Mouse (Mus musculus): ENCODE results near the gene Gpx4. TPM values are rescaled to one million over a fixed set of nuclear protein-coding genes. Genes with fewer than 3 reads are reported as not detected.

Gpx4 gene
- total RNA-seq, 2 experiments from 2014 or later: 631 to 739 TPM

DNA sequence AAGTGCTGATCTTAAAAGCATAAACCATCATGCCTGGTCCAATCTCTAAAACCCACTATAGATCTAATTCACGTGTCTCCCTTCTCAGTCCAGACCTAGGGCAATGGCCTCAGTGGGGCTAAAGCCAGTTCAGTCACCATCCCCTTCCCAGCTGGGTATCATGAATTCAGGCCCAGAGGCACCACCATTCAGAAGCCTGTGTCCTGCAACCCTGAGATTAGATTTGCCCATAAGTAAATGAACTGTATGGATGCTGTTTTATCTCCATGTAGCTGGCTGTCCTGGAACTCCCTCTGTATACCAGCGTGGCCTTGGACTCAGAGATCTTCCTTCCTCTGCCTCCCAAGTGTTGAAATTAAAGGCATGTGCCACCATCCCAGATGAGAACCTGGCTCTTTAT is 56.1 kb downstream of the Gpx4 start:
- no peak for DNase-seq (ENCODE audit: low spot score)

DNA sequence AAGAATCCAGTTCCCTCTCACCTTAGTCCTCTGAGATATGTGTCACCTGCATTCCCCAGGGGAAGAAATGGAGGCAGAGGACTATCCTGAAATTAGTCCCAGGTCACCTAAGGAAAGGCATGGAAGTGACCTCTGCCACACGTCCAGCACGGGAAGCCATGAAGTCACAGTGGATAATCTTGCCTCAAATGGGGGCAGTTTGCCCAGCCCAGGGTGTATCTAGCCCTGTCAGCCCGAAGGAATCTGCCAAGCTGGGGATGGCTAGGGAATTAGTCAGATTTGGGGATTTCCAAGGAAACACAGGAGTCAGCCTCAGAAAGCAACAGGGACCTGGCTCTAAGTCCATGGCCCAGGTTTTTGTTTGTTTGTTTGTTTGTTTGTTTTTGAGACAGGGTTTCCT is 57.2 kb downstream of the Gpx4 start:
- no peak for DNase-seq (ENCODE audit: low spot score)

GRCm38 (mm10) chr10:80105460-80105859 is 58.5 kb downstream of the Gpx4 start, which contains the start of gene Sbno2:
TSS of gene Sbno2 (minus strand) at chr10:80105571.
- no peak for DNase-seq (ENCODE audit: low spot score)

GRCm38 (mm10) chr10:80105926-80106325 is 59.0 kb downstream of the Gpx4 start:
- DNase-seq (ENCODE audit: low spot score): no peak

Other genes starting within 250 kb of the Gpx4 start
- under 1 TPM in 1 of 2 experiments, not detected in 1; 0.40 TPM for gene Misp, start 226.2 kb upstream of the Gpx4 start, total RNA-seq (2021)
- 10 to 100 TPM; 12.7 to 22.7 TPM for gene Ptbp1, start 192.7 kb upstream of the Gpx4 start, total RNA-seq (2021)
- gene Prtn3, start 172.7 kb upstream of the Gpx4 start, total RNA-seq (2021): not detected
- gene Plppr3, start 172.5 kb upstream of the Gpx4 start, total RNA-seq (2021): under 1 TPM; 0.11 to 0.17 TPM
- not detected for gene Elane, start 160.9 kb upstream of the Gpx4 start, total RNA-seq (2021)
- gene Cfd, start 156.3 kb upstream of the Gpx4 start, total RNA-seq (2021): 100 to 1,000 TPM in 1 of 2 experiments, 10 to 100 TPM in 1; 46.0 to 111 TPM
- gene Med16, start 138.2 kb upstream of the Gpx4 start, total RNA-seq (2021): 10 to 100 TPM; 31.2 to 32.8 TPM
- gene Gm26602, start 136.3 kb upstream of the Gpx4 start, total RNA-seq (2021): not detected
- under 1 TPM; 0.21 TPM for gene Kiss1r, start 130.2 kb upstream of the Gpx4 start, total RNA-seq (2021)
- 100 to 1,000 TPM; 114 to 115 TPM for gene R3hdm4, start 126.0 kb upstream of the Gpx4 start, total RNA-seq (2021)
- gene Arid3a, start 120.1 kb upstream of the Gpx4 start, total RNA-seq (2021): 1 to 10 TPM; 1.5 to 1.7 TPM
- 10 to 100 TPM; 21.0 to 22.9 TPM for gene Wdr18, start 87.0 kb upstream of the Gpx4 start, total RNA-seq (2021)
- gene Grin3b, start 76.5 kb upstream of the Gpx4 start, total RNA-seq (2021): under 1 TPM; 0.32 to 0.59 TPM
- gene Tmem259, start 62.8 kb upstream of the Gpx4 start, total RNA-seq (2021): 10 to 100 TPM; 68.7 to 84.2 TPM
- 10 to 100 TPM in 1 of 2 experiments, 1 to 10 TPM in 1; 5.2 to 10.5 TPM for gene Cnn2, start 58.6 kb upstream of the Gpx4 start, total RNA-seq (2021)
- 1 to 10 TPM; 6.6 to 7.6 TPM for gene Abca7, start 50.7 kb upstream of the Gpx4 start, total RNA-seq (2021)
- gene Arhgap45, start 30.5 kb upstream of the Gpx4 start, total RNA-seq (2021): 1 to 10 TPM in 1 of 2 experiments, under 1 TPM in 1; 0.75 to 1.3 TPM
- 10 to 100 TPM; 44.3 to 46.2 TPM for gene Polr2e, start 7.4 kb upstream of the Gpx4 start, total RNA-seq (2021)
- 1 to 10 TPM; 5.4 to 5.9 TPM for gene Sbno2, start 58.4 kb downstream of the Gpx4 start, total RNA-seq (2021)
- gene Stk11, start 68.6 kb downstream of the Gpx4 start, total RNA-seq (2021): 100 to 1,000 TPM; 145 to 148 TPM
- 100 to 1,000 TPM; 573 to 611 TPM for gene Atp5d, start 91.5 kb downstream of the Gpx4 start, total RNA-seq (2021)
- gene Cbarp, start 93.7 kb downstream of the Gpx4 start, total RNA-seq (2021): 1 to 10 TPM; 1.6 to 1.9 TPM
- 10 to 100 TPM; 40.6 to 47.9 TPM for gene Midn, start 101.1 kb downstream of the Gpx4 start, total RNA-seq (2021)
- 10 to 100 TPM; 28.9 to 37.5 TPM for gene Cirbp, start 118.8 kb downstream of the Gpx4 start, total RNA-seq (2021)
- 1 to 10 TPM; 5.4 to 6.5 TPM for gene 1600002K03Rik, start 125.8 kb downstream of the Gpx4 start, total RNA-seq (2021)
- under 1 TPM; 0.24 to 0.48 TPM for gene Efna2, start 132.3 kb downstream of the Gpx4 start, total RNA-seq (2021)
- gene Mum1, start 179.3 kb downstream of the Gpx4 start, total RNA-seq (2021): 10 to 100 TPM; 13.8 to 13.9 TPM
- 100 to 1,000 TPM; 578 to 613 TPM for gene Ndufs7, start 202.0 kb downstream of the Gpx4 start, total RNA-seq (2021)
- 10 to 100 TPM; 27.4 to 28.7 TPM for gene Gamt, start 213.8 kb downstream of the Gpx4 start, total RNA-seq (2021)
- 10 to 100 TPM; 34.2 to 38.8 TPM for gene Dazap1, start 214.3 kb downstream of the Gpx4 start, total RNA-seq (2021)
- 100 to 1,000 TPM; 703 to 778 TPM for gene Rps15, start 245.3 kb downstream of the Gpx4 start, total RNA-seq (2021)
- gene Apc2, start 248.8 kb downstream of the Gpx4 start, total RNA-seq (2021): under 1 TPM; 0.18 to 0.31 TPM

Data from gastrocnemius, adult 18-20 months (tissue).